Mouse (Mus musculus) heart, embryonic 16.5 days (tissue): ENCODE measurements around the gene Lypd4. TPM values are rescaled to one million over a fixed set of nuclear protein-coding genes. Genes with fewer than 3 reads are reported as not detected.
"Not testable (repeated sequence)": the region's sequence is repeated elsewhere in the genome, so short reads cannot be mapped to it uniquely, and the experiment has no call there.

ENCODE experiments used
- ATAC-seq: fragments of 200-750 bp; cut with Nextera tagmentation; replicated peaks from 2 replicates; pipeline ENCODE4 v1.8.0; 2017; ENCODE audit warnings: moderate number of reproducible peaks; ENCODE audit not compliant: insufficient read depth, low FRiP score; ENCODE audit errors: extremely low read depth
- H3K27ac ChIP-seq: fragments of 300-500 bp; sonication (generic); 2 replicates; pipeline ENCODE4 v1.5.1; 2014; ENCODE audit warnings: mild to moderate bottlenecking, low read length, control low read depth, moderate library complexity
- H3K27me3 ChIP-seq: fragments of 300-500 bp; sonication (generic); 2 replicates; pipeline ENCODE4 v1.6.1; 2014; ENCODE audit warnings: low read length, mixed read lengths; ENCODE audit not compliant: control insufficient read depth, insufficient read depth
- H3K36me3 ChIP-seq: fragments of 300-500 bp; sonication (generic); 2 replicates; pipeline ENCODE4 v1.6.1; 2014; ENCODE audit not compliant: control insufficient read depth, insufficient read depth
- H3K4me1 ChIP-seq: fragments of 300-500 bp; sonication (generic); 2 replicates; pipeline ENCODE4 v1.6.1; 2014; ENCODE audit warnings: low read length, mixed read lengths; ENCODE audit not compliant: control insufficient read depth, insufficient read depth
- H3K4me2 ChIP-seq: fragments of 300-500 bp; sonication (generic); 2 replicates; pipeline ENCODE4 v1.6.1; 2014; ENCODE audit warnings: low read depth, mild to moderate bottlenecking, control low read depth, low read length
- H3K4me3 ChIP-seq: fragments of 300-500 bp; sonication (generic); 2 replicates; pipeline ENCODE4 v1.5.1; 2014; ENCODE audit warnings: mild to moderate bottlenecking, control low read depth, low read length
- H3K9ac ChIP-seq: fragments of 300-500 bp; sonication (generic); 2 replicates; pipeline ENCODE4 v1.6.1; 2014; ENCODE audit warnings: low read length, control low read depth
- H3K9me3 ChIP-seq: fragments of 300-500 bp; sonication (generic); replicated peaks from 2 replicates; pipeline ENCODE4 v1.6.1; 2016; ENCODE audit warnings: low read length; ENCODE audit not compliant: control insufficient read depth
- WGBS: fragments of 180-500 bp; shearing (Covaris S2); extraction: QIAGEN DNeasy Blood & Tissue Kit; methylation state at CpG from one replicate; pipeline ENCODE4 v1.1.7; 2014; 5-methylcytosine and 5-hydroxymethylcytosine counted together
- polyA plus RNA-seq: library from polyadenylated mRNA; unstranded; fragments of >200 nt; fragmentation: Nextera tagmentation; extraction: Ambion mirVana; gene quantifications from 2 replicates; pipeline ENCODE4 v1.2.1, GENCODE M21; 2015

Gene Lypd4
- polyA plus RNA-seq, 1 experiment from 2014 or later, result not detected

DNA sequence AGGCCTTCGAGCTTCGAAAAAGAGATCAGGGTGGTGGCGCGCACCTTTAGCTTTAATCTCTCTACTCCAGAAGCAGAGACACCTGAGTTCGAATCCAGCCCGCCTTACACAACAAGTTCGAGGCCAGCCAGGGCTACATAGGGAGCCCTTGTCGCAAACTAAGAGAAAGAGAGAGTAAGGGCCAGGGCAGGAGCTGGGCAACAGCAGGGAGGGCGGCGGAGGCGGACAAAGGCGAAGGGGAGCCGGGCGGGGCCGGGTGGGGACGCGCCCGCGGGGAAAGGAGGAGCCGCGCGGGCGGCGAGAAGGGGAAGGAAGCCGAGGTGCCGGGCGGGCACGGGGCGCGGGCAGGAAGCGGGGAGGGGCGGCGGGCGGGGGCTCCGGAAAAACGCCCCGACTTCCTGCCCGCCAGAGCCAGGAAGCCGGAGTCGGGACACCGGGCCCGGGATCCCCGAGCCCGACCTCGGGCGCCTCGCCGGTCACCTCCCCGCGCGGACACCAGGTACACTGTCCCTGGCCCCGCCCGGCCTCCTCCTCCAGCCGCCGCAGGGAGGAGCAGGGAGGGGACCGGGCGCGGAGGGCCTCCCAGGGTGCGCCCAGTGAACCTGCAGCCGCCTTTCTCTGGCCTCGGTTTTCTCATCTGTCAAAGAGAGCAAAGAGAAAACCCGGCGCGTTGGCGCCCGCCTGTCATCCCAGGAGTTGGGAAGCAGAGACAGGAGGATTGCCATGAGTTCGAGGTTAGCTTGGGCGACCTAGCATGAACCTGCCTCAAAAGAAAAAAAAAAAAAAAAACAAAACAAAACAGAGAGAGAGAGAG, 33.1 kb upstream of the Lypd4 start, which contains the start of gene Arhgef1:
Gene Arhgef1, plus strand, starts transcription at position 283 of the 814 bp plus-strand sequence.
- H3K27ac ChIP-seq, result peak within 1 kb of the TSS; percentile 94
- no peaks in the 10 kb centered on the region for H3K36me3 ChIP-seq
- ATAC-seq, result no peak; the same call in 1 of the 2 replicates
- peaks cover 32% of the 10 kb centered on the region for H3K4me1 ChIP-seq
- no peaks in the 10 kb centered on the region for H3K9me3 ChIP-seq
- WGBS, result 6% methylated on average over 56 of the region's 68 CpGs
- H3K9ac ChIP-seq, result peak within 1 kb of the TSS; percentile 92
- H3K4me3 ChIP-seq, result peak within 1 kb of the TSS; percentile 88
- no peaks in the 10 kb centered on the region for H3K27me3 ChIP-seq
- H3K4me2 ChIP-seq, result peak within 1 kb of the TSS; percentile 96

GRCm38 (mm10) chr7:24902264-24902629, 32.5 kb upstream of the Lypd4 start:
- peak overlapping the region; percentile 96 for H3K4me2 ChIP-seq
- H3K27ac ChIP-seq, result peak overlapping the region; percentile 94
- 53% methylated on average over 2 of the region's 2 CpGs for WGBS
- no peaks in the 10 kb centered on the region for H3K9me3 ChIP-seq
- no peaks in the 10 kb centered on the region for H3K36me3 ChIP-seq
- ATAC-seq, result no peak
- peak overlapping the region; percentile 88 for H3K4me3 ChIP-seq
- H3K27me3 ChIP-seq, result no peaks in the 10 kb centered on the region
- H3K4me1 ChIP-seq, result peaks cover 32% of the 10 kb centered on the region
- H3K9ac ChIP-seq, result peak overlapping the region; percentile 92

- H3K36me3 ChIP-seq, result no peaks in the 10 kb centered on the region
- ATAC-seq, result no peak
- H3K4me1 ChIP-seq, result peaks cover 29% of the 10 kb centered on the region
- peak overlapping the region; percentile 96 for H3K4me2 ChIP-seq
- H3K27me3 ChIP-seq, result no peaks in the 10 kb centered on the region
- H3K4me3 ChIP-seq, result no peak overlapping the region
- peak overlapping the region; percentile 94 for H3K27ac ChIP-seq
- no peak overlapping the region for H3K9ac ChIP-seq
- no peaks in the 10 kb centered on the region for H3K9me3 ChIP-seq
- WGBS, result 36% methylated on average over 1 of the region's 1 CpGs
These were observed 32.1 kb upstream of the Lypd4 start for GRCm38 (mm10) chr7:24901842-24902241.

- no peaks in the 10 kb centered on the region for H3K36me3 ChIP-seq
- no peaks in the 10 kb centered on the region for H3K27me3 ChIP-seq
- H3K4me3 ChIP-seq, result no peak overlapping the region
- 67% methylated on average over 6 of the region's 6 CpGs for WGBS
- H3K4me1 ChIP-seq, result peaks cover 22% of the 10 kb centered on the region
- H3K9me3 ChIP-seq, result no peaks in the 10 kb centered on the region
- no peak overlapping the region for H3K9ac ChIP-seq
- H3K4me2 ChIP-seq, result no peak overlapping the region
- H3K27ac ChIP-seq, result no peak overlapping the region
- no peak for ATAC-seq
These were observed 31.4 kb upstream of the Lypd4 start for GRCm38 (mm10) chr7:24901114-24901513.

GRCm38 (mm10) chr7:24897959-24898358, 28.2 kb upstream of the Lypd4 start:
- 70% methylated on average over 5 of the region's 5 CpGs for WGBS
- no peak overlapping the region for H3K9ac ChIP-seq
- peaks cover 8% of the 10 kb centered on the region for H3K4me1 ChIP-seq

DNA sequence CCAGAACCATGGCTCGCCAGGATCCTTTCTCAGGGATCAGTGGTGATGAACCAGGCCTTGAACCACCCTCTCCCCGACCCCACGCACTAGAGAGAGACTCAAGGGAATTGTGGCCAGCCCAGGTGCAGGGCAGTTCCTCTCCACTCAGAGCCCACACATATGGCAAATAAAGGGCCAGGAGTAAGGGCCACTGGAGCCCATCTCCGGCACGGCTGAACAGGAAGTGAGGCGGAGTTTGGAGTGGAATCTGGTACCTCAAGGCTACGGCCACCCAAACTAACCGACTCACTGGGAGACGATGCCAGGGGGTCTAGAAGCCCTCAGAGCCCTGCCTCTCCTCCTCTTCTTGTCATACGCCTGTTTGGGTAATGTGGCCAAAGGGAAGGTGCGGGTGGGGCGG, 27.5 kb upstream of the Lypd4 start, which contains the start of gene Cd79a:
Gene Cd79a, plus strand, starts transcription at position 158 of the 400 bp plus-strand sequence.
- H3K27me3 ChIP-seq, result no peaks in the 10 kb centered on the region
- no peak within 1 kb of the TSS for H3K4me3 ChIP-seq
- H3K9ac ChIP-seq, result no peak within 1 kb of the TSS
- H3K4me1 ChIP-seq, result peaks cover 6% of the 10 kb centered on the region
- H3K9me3 ChIP-seq, result no peaks in the 10 kb centered on the region
- no peaks in the 10 kb centered on the region for H3K36me3 ChIP-seq
- H3K4me2 ChIP-seq, result no peak within 1 kb of the TSS
- WGBS, result 57% methylated on average over 12 of the region's 12 CpGs
- no peak for ATAC-seq
- H3K27ac ChIP-seq, result no peak within 1 kb of the TSS

More at GRCm38 (mm10) chr7:24897959-24898358, 28.2 kb upstream of the Lypd4 start:
- H3K36me3 ChIP-seq, result no peaks in the 10 kb centered on the region
- no peak overlapping the region for H3K4me2 ChIP-seq
- H3K4me3 ChIP-seq, result no peak overlapping the region
- H3K27ac ChIP-seq, result no peak overlapping the region
- H3K27me3 ChIP-seq, result no peaks in the 10 kb centered on the region
- no peak for ATAC-seq
- no peaks in the 10 kb centered on the region for H3K9me3 ChIP-seq

DNA sequence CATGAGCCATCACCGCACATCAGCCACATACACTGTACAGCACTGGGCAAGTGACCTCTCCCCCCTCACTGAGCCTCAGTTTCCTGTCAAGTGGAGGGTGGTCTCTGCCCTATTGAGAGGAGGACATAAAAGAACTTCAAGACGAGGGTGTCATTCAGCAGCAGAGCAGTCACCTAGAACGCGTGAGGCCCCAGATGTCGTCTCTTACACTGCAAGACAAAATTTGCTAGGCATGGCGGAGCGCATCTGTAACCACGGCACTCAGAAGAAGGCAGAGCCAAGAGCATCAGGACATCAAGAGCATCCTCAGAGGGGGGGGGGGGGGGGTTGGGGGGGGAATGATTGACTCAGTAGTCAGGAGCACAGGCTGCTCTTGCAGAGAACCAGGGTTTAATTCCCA, 26.5 kb upstream of the Lypd4 start:
- H3K4me2 ChIP-seq, result no peak overlapping the region
- no peak overlapping the region for H3K9ac ChIP-seq
- no peaks in the 10 kb centered on the region for H3K27me3 ChIP-seq
- ATAC-seq, result no peak
- no peaks in the 10 kb centered on the region for H3K9me3 ChIP-seq
- no peak overlapping the region for H3K4me3 ChIP-seq
- no peaks in the 10 kb centered on the region for H3K36me3 ChIP-seq
- 87% methylated on average over 8 of the region's 8 CpGs for WGBS
- no peaks in the 10 kb centered on the region for H3K4me1 ChIP-seq
- no peak overlapping the region for H3K27ac ChIP-seq

DNA sequence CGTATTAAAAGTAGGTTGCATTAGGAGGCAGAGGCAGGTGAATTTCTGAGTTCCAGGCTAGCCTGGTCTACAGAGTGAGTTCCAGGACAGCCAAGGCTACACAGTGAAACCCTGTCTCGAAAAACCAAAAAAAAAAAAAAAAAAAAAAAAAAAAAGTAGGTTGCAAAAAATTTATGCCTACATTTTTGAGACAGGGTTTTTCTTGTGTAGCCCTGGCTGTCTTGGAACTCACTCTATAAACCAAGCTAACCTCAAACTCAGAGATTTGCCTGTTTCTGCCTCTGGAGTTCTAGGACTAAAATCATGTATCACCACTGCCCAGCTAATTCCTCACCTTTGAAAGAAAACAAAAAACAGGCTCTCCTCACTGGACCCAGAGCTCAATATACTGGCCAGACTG, 26.0 kb upstream of the Lypd4 start:
- ATAC-seq, H3K4me3 ChIP-seq, H3K4me2 ChIP-seq, H3K27me3 ChIP-seq, H3K4me1 ChIP-seq, H3K27ac ChIP-seq, H3K36me3 ChIP-seq, H3K9me3 ChIP-seq, H3K9ac ChIP-seq: not testable (repeated sequence)
- WGBS, result 94% methylated on average over 2 of the region's 2 CpGs

- no peaks in the 10 kb centered on the region for H3K9me3 ChIP-seq
- no peak overlapping the region for H3K27ac ChIP-seq
- peaks cover 29% of the 10 kb centered on the region for H3K36me3 ChIP-seq
- H3K4me3 ChIP-seq, result no peak overlapping the region
- 0 out of 2 replicates have a peak, but pooled peaks cover 3% of the 10 kb centered on the region for H3K4me1 ChIP-seq
- no peak overlapping the region for H3K4me2 ChIP-seq
- ATAC-seq, result no peak
- H3K27me3 ChIP-seq, result no peaks in the 10 kb centered on the region
- no peak overlapping the region for H3K9ac ChIP-seq
- 87% methylated on average over 2 of the region's 2 CpGs for WGBS
These were observed 22.4 kb upstream of the Lypd4 start for GRCm38 (mm10) chr7:24892125-24892583.
